Comparison of ENCODE assay signal across 26 mouse cellular contexts in genomic region chr12:52014494-52015029, GRCm38 (mm10). TPM values are rescaled to one million over a fixed set of nuclear protein-coding genes. Genes with fewer than 3 reads are reported as not detected.
"Had no signal": no experiment of that assay in that cellular context is flagged by ENCODE, and none has a peak within 500 bp of the region (broad histone marks: within the 10 kb centered on the region; RNA-seq: fewer than 3 reads in every experiment).

No protein-coding gene starts in this region.

- H3K9me3 ChIP-seq: limb, embryonic 12.5 days; liver, embryonic 12.5 days; liver, embryonic 15.5 days; midbrain, embryonic 13.5 days had no signal

- H3K9ac ChIP-seq: limb, embryonic 12.5 days; liver, embryonic 12.5 days; liver, embryonic 15.5 days; midbrain, embryonic 13.5 days had no signal

- ATAC-seq: inflammation-experienced regulatory T-cells, adult 6 months; intestine, embryonic 16.5 days; liver, embryonic 12.5 days; midbrain, embryonic 13.5 days; midbrain, embryonic 16.5 days had no signal

- H3K36me3 ChIP-seq: limb, embryonic 12.5 days; liver, embryonic 12.5 days; liver, embryonic 15.5 days; midbrain, embryonic 13.5 days had no signal

- H3K4me1 ChIP-seq: limb, embryonic 12.5 days; liver, embryonic 12.5 days; liver, embryonic 15.5 days had no signal

- H3K4me2 ChIP-seq: limb, embryonic 12.5 days; liver, embryonic 12.5 days; liver, embryonic 15.5 days; midbrain, embryonic 13.5 days had no signal

- DNase-seq: kidney, adult 18-20 months; kidney, adult 9 months; kidney, postnatal 25 days; layer of hippocampus, postnatal 36 days; liver; thymus, adult 18-20 months; thymus, postnatal 36 days had no signal

- H3K27me3 ChIP-seq: limb, embryonic 12.5 days; liver, embryonic 12.5 days; liver, embryonic 15.5 days; midbrain, embryonic 13.5 days had no signal

- H3K27ac ChIP-seq: left cerebral cortex, adult 2 months; limb, embryonic 12.5 days; liver, embryonic 12.5 days; liver, embryonic 15.5 days; macrophage; midbrain, embryonic 13.5 days had no signal

- H3K4me3 ChIP-seq: left cerebral cortex, adult 2 months; limb, embryonic 12.5 days; liver, embryonic 12.5 days; liver, embryonic 15.5 days; midbrain, embryonic 13.5 days had no signal

RNA-seq across cellular contexts. Expression of gene Gpr33, which starts 13.3 kb away (rescaled TPM):
- total RNA-seq: layer of hippocampus, adult 8-10 months; layer of hippocampus, postnatal 10 days; layer of hippocampus, postnatal 36 days; left cerebral cortex, adult 2 months; left cerebral cortex, postnatal 10 days; left cerebral cortex, postnatal 36 days; megakaryocyte, adult 5-6 weeks had no signal
- polyA plus RNA-seq: inflammation-experienced regulatory T-cells, adult 6 months; intestine, embryonic 16.5 days; kidney, embryonic 16.5 days; limb, embryonic 12.5 days; liver, embryonic 12.5 days; liver, embryonic 15.5 days; macrophage; midbrain, embryonic 13.5 days; midbrain, embryonic 16.5 days; neural tube, embryonic 11.5 days; neural tube, embryonic 14.5 days; small intestine, adult 2 months; stomach, embryonic 16.5 days had no signal
